Mouse (Mus musculus) ES-CJ7 (cell line): ENCODE data around the gene Cstad.

Experiments
- DNase-seq: peaks from one replicate; pipeline ENCODE4 v3.0.0; 2011; ENCODE audit warnings: low read depth, low spot score

Cstad gene

GRCm38 (mm10) chr2:30595796-30596195 lies 956 bp downstream of the Cstad start:
- DNase-seq = no peak

GRCm38 (mm10) chr2:30599621-30600020 lies 4.8 kb downstream of the Cstad start:
- DNase-seq = no peak

- DNase-seq = no peak
Measured at GRCm38 (mm10) chr2:30600291-30600690, 5.5 kb downstream of the Cstad start.

DNA sequence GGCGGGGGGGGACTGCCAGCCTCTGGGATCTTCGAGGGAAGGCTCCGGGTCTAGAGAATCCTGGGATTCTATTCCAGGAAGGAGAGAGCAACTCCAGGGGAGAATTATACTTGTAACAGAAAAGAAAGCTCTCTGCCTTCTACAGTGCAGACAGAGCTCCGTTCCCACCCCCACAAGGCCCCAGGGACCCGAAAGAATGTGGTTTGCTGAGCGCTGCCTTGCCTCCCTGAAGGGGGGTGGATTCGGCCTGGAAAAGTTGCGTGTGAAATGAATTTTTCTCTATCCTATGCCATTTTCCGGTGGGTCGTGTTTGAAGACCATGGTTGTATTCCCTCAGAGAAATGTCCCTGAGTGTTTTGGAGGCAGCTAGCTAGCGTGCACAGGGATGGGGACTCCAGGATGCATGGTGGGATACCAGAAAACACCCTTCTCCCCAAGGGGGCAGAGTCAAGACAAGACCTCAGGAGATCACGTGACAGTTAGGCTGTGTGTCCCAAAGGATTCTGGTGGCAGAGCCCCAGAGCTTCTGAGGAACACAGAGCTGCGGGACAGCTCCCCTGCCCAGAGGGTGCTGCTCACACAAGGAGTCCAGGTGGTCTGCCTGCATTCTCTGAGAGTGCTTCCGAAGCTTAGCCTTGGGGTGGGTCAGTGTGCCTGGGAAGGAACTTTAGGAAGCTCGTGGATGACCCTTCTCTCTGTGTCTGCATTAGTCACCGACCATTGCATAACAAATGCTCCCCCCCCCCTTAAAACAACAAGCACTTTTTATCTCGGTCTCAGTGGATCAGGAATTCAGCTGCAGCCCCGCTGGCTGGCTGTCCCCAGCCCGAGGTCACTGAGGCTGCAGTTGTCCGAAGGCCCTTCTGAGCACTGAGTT lies 6.4 kb downstream of the Cstad start:
- no peak for DNase-seq

DNA sequence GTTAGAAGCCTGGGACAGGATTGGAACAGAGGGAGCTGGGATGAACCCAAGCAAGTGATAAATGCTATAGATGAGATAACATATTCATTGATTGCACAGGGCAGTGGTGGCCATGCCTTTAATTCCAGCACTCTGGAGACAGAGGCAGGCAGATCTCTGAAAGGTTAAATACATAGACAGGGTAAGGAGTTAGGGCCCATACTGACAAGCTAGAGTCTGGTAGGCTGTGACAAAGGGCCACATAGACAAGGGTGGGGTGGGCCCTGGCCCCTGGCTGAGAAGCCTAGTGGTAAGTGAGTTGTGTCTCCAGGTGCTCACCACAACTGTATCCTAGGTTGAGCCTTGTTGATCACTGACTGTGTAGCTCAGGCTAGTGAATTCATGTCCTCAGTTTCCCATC lies 7.6 kb downstream of the Cstad start:
- DNase-seq = no peak

GRCm38 (mm10) chr2:30603731-30604130 lies 8.9 kb downstream of the Cstad start:
- no peak for DNase-seq

- no peak for DNase-seq
Measured at GRCm38 (mm10) chr2:30604880-30605761, 10.3 kb downstream of the Cstad start.

- DNase-seq = no peak
Measured at GRCm38 (mm10) chr2:30605762-30606051, 10.9 kb downstream of the Cstad start.

DNA sequence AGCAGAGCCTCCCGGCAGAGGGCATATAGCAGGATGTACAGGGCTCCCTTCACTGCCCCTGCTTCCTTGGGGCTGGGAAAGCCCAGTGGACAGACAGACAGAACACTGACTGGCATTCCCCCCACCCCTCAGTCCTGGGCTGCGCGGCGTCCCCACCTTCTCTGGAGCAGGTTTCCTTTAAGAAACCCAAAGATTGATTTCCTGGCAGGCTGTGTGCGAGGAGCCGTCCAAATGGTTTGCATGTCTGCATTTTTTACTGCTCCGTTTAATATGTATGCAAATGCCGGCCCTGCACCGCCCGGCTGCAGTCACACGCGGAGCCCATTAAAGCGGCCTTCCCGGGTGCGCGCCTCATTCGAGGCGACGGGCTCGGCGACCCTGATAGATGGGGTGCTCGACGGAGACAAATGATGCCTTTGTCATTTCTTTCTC lies 11.8 kb downstream of the Cstad start:
- no peak for DNase-seq

DNA sequence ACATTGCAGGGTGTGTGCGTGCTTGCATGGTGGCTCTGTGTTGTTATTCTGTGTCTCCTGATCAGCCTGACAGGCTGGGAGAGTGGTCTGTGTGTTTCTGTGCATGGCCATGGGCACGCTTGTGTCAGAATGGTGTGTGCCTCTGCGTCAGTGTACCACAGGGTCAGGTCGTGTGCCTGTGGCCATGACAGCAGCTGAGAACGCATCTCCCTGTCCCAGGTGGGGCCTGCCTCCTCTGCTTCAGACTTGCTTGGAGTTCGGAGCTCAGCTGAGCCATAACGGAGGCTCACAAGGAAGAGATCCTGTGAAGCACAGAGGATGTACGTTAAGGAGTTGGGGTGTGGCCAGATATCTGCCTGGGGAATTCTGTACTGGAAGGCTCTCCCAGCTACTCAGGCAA lies 13.1 kb downstream of the Cstad start:
- DNase-seq = no peak

- no peak for DNase-seq
Measured at GRCm38 (mm10) chr2:30608690-30609201, 13.9 kb downstream of the Cstad start.

GRCm38 (mm10) chr2:30613574-30613973 lies 18.7 kb downstream of the Cstad start:
- no peak for DNase-seq

DNA sequence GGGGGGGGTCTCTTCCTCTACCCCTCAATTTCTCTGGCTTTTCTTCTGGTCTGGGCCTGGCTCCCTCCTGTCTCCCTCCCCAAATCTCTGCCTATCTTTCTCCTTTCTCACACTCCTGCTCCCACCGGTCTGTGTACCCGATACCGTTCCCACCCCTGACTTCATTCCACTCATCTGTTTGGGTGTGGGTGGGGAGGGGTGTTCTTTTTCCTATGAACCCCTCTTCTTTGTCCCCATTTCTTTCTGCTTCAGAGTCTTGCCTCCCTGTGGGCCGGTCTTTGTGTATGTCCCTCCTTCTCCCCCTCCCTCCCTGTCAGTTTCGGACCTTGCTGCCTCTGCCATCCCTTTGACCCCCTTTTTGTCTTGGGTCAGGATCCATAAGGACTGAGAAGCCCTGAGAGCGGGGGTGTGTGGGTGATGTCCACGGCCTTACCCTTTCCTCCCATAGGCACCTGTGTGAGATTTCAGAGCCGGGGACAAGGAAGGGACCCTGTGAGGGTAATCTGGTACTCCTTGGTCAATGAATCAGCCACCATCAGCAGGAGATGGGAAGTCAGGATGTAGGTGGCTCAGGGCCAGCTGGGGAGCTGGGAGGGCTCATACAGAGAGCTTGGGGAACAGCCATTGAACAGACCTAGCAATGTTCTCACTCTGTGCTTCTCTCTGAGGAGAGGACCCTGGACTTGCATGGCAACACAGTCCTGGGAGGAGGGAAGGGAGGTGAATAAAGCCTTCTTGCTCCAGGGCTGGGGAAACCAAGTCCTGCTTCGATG lies 19.5 kb downstream of the Cstad start:
- DNase-seq = no peak

DNA sequence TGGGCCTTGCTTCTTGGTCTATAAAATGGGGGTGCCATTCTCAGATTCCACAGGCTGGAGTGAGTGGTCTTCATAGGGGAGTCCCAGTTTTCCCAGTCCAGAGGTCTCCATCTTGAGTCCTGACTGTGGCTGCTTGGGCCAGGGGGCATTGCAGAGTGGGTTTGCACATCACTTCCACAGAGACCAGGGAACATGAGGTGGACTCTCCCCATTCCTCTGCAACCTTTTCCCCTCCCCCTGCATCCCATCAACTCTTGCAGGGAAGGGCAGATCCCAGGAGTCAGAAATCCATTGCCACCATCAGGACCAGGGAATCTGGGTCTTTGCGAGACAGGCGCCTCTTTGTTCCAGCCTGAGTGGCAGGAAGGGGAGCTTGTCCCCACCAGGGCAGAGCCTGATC lies 21.0 kb downstream of the Cstad start:
- DNase-seq = no peak

DNA sequence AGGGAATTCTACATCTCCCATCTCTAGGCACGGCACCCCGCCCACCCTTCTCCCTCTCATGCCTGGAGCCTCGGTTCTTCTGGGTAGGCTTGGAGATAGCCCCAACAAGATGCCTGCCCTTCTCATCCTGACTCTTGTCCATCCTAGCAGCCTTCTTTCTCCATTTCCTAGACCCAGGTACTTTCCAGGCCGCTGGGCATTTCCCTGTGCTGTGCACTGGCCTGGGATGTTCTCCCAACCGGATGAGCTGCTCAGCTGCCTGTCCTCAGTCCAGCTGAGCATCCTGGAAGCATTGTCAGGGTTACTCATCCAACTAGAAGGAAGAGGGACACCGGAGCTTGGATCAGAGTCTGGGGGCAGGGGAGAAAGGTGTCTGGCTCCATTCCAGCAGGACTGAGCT lies 21.6 kb downstream of the Cstad start:
- no peak for DNase-seq

GRCm38 (mm10) chr2:30618487-30619248 lies 23.8 kb downstream of the Cstad start:
- no peak for DNase-seq

- DNase-seq = no peak
Measured at GRCm38 (mm10) chr2:30623873-30624272, 29.0 kb downstream of the Cstad start.

DNA sequence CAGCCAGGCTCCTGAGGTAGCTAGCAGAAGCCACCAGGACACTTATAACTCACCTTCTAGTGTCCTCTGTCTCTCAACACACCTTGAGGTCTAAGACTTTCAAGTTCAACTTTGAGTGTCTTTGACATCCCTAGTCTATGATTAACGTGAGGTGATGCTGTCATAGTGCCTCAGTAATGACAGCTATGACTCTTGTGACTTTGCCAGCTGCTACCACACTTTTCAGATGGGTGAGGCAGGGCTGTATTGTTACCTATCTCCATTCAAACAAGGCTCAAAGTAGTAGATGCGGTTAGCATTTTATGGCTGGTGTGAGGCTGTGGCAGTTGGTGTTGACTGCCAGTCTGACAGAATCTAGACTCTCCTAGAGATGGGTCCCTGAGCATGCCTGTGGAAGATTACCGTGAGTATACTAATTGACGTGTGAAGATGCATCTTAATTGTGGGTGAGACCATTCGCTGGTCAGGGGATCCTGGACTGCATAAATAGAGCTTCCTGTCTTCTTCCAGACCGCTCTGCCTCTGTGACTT lies 30.5 kb downstream of the Cstad start:
- DNase-seq = no peak

DNA sequence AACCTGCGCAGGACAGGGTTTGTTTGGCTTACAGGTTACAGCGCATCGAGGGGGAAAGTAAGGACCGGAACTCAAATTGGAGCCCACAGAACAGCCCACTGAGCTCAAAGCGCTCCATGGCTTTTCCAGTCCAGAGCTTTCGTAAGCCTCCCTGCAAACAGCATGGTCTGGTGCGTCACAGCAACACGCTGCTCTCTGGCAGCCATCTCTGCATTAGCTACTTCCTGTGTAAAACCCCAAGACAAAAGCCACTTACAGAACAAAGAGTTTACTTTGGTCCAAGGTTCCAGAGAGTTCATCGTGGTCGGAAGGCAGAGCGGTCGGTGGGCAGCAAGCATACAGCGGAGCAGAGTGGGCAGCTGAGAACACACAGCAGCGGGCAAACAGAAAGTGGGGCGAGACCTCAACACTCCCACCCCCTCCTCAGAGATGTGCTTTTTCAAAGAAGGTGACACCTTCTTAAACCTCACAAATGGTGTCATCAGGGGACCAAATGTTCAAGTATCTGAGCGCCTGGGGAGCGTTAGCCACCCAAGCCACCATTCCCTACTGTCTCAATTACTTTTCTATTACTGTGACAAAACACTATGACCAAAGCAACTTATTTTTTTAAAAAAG lies 31.3 kb downstream of the Cstad start:
- DNase-seq = no peak

- no peak for DNase-seq
Measured at GRCm38 (mm10) chr2:30627338-30627737, 32.5 kb downstream of the Cstad start.
